Mouse (Mus musculus) ES-E14 (cell line): ENCODE measurements around the gene Tmem132b. TPM values are rescaled to one million over a fixed set of nuclear protein-coding genes. Genes with fewer than 3 reads are reported as not detected.

Experiments used
- DNase-seq: peaks from one replicate; pipeline ENCODE4 v3.0.0-alpha.2; 2013; ENCODE audit warnings: low read depth, low spot score
- H3K27ac ChIP-seq: 2 replicates; pipeline ENCODE4 v1.5.1; 2012; ENCODE audit warnings: low read depth, mild to moderate bottlenecking, low read length, moderate library complexity, mixed read lengths; ENCODE audit not compliant: poor library complexity, insufficient read depth, severe bottlenecking
- H3K36me3 ChIP-seq: 2 replicates; pipeline ENCODE4 v1.6.1; 2012; ENCODE audit warnings: mild to moderate bottlenecking, low read length, moderate library complexity, mixed read lengths; ENCODE audit not compliant: control insufficient read depth, poor library complexity, insufficient read depth, severe bottlenecking
- H3K4me1 ChIP-seq, 2 experiments: fragments of 150-350 bp in 1 of 2; sonication (generic) in 1 of 2; 2 replicates each; pipeline ENCODE4 v1.6.1; 2012; ENCODE audit warnings: low read length in 2 of 2, mild to moderate bottlenecking in 1 of 2, mixed read lengths in 1 of 2; ENCODE audit not compliant: control insufficient read depth in 2 of 2, insufficient read depth in 2 of 2, poor library complexity in 1 of 2
- H3K4me3 ChIP-seq, 2 experiments: fragments of 150-350 bp in 1 of 2; sonication (generic) in 1 of 2; 2 replicates each; pipeline ENCODE4 v1.5.1; 2012; ENCODE audit warnings: low read length in 2 of 2, low read depth in 1 of 2, mild to moderate bottlenecking in 1 of 2, mixed read lengths in 1 of 2; ENCODE audit not compliant: insufficient read depth in 1 of 2, poor library complexity in 1 of 2, severe bottlenecking in 1 of 2
- H3K9ac ChIP-seq: 2 replicates; pipeline ENCODE4 v1.6.1; 2012; ENCODE audit warnings: low read depth, mild to moderate bottlenecking, low read length, mixed read lengths; ENCODE audit not compliant: poor library complexity, insufficient read depth, severe bottlenecking
- H3K9me3 ChIP-seq: fragments of 150-350 bp; sonication (generic); 2 replicates; pipeline ENCODE4 v1.6.1; 2012; ENCODE audit warnings: low read depth, mild to moderate bottlenecking, low read length; ENCODE audit not compliant: control insufficient read depth, insufficient read depth
- CHD2 ChIP-seq: IDR thresholded peaks from 2 replicates; pipeline ENCODE4 v1.6.1; 2014; ENCODE audit warnings: mild to moderate bottlenecking, low read depth, low read length, inconsistent platforms
- HCFC1 ChIP-seq: IDR thresholded peaks from 2 replicates; pipeline ENCODE4 v1.6.1; 2012; ENCODE audit warnings: low read length, inconsistent platforms, borderline replicate concordance; ENCODE audit not compliant: insufficient read depth
- MAFK ChIP-seq: IDR thresholded peaks from 2 replicates; pipeline ENCODE4 v1.6.1; 2014; ENCODE audit warnings: mild to moderate bottlenecking, low read depth, low read length, inconsistent platforms; ENCODE audit not compliant: insufficient read depth
- ZC3H11A ChIP-seq: IDR thresholded peaks from 2 replicates; pipeline ENCODE4 v1.6.1; 2012; ENCODE audit warnings: low read depth, mild to moderate bottlenecking, inconsistent platforms, low read length, borderline replicate concordance
- ZNF384 ChIP-seq: IDR thresholded peaks from 2 replicates; pipeline ENCODE4 v1.6.1; 2012; ENCODE audit warnings: low read depth, low read length, inconsistent platforms
- in situ Hi-C, 2 experiments: fragments of 600-800 bp; cut with MboI; formaldehyde crosslinking; loops; one replicate each; pipeline ENCODE4 v1.15.1; 2025; ENCODE audit warnings: low sequenced_read_pairs in 2 of 2, inconsistent platforms in 1 of 2; ENCODE audit not compliant: unreplicated experiment in 2 of 2
- total RNA-seq: library from RNA; depleted of rRNA; stranded (reverse); fragments of 300-350 nt; gene quantifications from 2 replicates; pipeline ENCODE4 v1.2.3, GENCODE M21; 2012

The Tmem132b gene
- total RNA-seq, 1 experiment = 0.13 TPM

DNA sequence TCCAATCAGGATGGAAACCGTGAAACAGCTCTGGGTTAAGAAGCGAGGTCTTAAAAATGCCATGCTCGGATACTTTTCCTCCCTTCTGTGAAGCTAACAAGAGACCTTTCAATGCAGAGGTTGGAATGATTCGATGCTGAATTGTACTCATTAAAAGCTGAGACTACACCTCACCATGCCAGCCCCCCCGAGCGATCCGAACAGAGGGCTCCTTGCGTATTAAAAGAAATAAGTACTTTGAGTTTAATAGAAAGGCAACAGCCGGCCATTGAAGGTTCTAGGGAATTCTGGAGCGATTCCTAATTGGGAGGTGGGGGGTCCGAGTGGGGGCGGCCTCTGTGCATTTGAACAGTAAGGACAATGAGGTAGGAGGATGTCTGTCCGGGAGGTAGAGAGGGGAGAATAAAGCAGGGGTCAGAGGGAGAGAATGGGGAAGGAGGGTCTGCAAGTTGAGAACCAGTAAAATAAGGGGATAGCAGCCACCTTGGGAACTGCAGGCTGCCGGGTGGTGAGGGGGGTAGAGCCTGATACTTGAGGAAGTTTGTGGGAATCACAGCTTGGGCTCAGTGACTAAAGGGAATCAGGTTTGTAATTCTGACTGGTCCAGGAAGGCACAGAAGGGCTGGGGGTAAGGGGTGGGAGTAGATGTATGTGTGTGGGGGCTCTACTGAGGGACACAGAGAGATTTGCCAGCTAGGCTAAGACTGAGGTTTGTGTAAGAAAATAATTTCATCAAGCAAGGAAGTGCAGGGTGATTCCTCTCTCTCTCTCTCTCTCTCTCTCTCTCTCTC is 127.6 kb downstream of the Tmem132b start:
- Histone ChIP-seq H3K27ac (no peak overlapping the region), H3K36me3 (no peaks in the 10 kb centered on the region), H3K9ac (no peak overlapping the region), H3K4me3 (no peak overlapping the region), H3K9me3 (no peaks in the 10 kb centered on the region), H3K4me1 (0 out of 4 replicates have a peak, but pooled peaks cover 0 to 2% of the 10 kb centered on the region in 2 experiments)
- in situ Hi-C loops = loop anchor here in 1 of 2 experiments (25.0 kb wide), 1 partner anchor 103 kb away; no protein-coding TSS in a partner anchor
- TF ChIP-seq ZNF384 = no peak
- TF ChIP-seq CHD2 = no peak
- TF ChIP-seq HCFC1 = no peak
- no peak for TF ChIP-seq MAFK
- TF ChIP-seq ZC3H11A = no peak
- DNase-seq = no peak

DNA sequence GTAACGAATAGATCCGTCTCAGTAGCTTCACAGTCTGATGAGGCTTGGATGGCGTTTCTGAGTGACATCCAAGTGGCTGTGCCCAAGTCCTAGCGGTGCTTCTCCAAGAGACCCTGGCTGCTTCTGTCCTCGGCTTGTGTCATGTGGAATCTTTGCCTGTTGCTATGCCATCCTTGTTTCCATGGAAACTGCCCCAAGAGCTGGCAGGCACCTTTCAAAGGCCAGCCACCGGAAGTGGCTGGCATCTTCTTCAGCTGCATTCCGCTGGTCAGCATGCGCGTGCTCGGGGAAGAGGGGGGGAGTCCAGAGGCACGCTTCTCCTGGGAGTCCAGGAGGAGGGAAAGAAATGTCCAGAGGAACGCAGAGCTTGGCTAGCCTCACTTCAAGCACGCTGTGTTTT is 144.0 kb downstream of the Tmem132b start:
- in situ Hi-C loops = no loop called here
- H3K9ac ChIP-seq = no peak overlapping the region
- no peaks in the 10 kb centered on the region for H3K4me1 ChIP-seq
- H3K36me3 ChIP-seq = no peaks in the 10 kb centered on the region
- no peak for DNase-seq
- H3K27ac ChIP-seq = no peak overlapping the region
- TF ChIP-seq ZC3H11A (no peak), ZNF384 (no peak), CHD2 (no peak), HCFC1 (no peak), MAFK (no peak)
- no peak overlapping the region for H3K4me3 ChIP-seq
- no peaks in the 10 kb centered on the region for H3K9me3 ChIP-seq

DNA sequence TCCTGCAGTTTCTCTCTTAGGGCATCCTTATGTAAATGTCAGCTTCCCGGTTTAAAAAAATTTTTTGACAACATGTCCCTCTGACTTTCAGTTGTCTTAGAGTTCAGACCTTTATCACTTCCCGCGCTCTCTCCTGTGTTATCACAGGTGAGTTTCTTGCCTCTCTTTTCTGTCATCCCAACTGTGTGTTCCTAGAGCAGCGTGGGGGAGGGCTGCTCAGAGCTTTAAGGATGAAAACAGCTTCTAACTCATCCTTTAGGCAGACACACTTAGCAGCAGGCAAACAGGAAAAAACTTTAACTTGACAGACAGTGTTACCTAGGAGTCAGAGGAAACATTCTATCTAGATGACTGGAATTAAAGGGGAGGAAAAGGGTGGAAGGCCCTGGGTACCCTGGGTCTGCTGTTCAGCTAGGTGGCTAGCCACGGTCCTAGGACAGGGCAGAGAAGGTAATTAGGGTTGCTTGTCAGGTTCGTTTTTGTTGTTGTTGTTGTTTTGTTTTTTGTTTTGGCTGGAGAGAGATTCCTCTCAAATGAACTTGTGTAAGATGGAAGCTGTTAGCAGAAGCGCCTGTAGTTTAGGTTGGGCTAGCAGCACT is 144.6 kb downstream of the Tmem132b start:
- no peaks in the 10 kb centered on the region for H3K9me3 ChIP-seq
- TF ChIP-seq ZC3H11A = no peak
- no peak for TF ChIP-seq CHD2
- TF ChIP-seq HCFC1 = no peak
- no peak for TF ChIP-seq ZNF384
- TF ChIP-seq MAFK = no peak
- H3K4me1 ChIP-seq = no peaks in the 10 kb centered on the region
- no peak overlapping the region for H3K4me3 ChIP-seq
- no peak overlapping the region for H3K9ac ChIP-seq
- in situ Hi-C loops = no loop called here
- no peak for DNase-seq
- no peaks in the 10 kb centered on the region for H3K36me3 ChIP-seq
- H3K27ac ChIP-seq = no peak overlapping the region

DNA sequence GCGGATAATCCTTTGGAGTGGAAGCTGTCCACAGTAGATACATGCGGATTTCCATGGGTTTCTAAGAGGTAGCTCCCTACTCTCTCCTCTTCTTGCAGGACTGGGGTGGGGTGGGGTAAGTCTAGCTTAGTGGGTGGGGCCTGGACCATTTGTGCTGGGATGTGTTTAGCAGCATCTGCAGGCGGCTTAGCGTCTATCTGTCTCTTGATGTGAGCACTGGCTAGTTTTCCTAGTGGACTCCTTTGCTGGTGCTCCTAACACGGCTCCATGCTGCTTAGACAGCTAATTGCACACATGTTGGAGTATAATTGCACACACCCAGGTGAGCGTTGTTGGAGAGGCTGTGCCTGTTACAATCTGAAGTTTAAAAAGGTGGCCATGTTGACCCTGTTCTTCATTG is 149.3 kb downstream of the Tmem132b start:
- Histone ChIP-seq H3K9ac (no peak overlapping the region), H3K36me3 (no peaks in the 10 kb centered on the region), H3K4me1 (no peaks in the 10 kb centered on the region), H3K4me3 (no peak overlapping the region), H3K27ac (no peak overlapping the region), H3K9me3 (no peaks in the 10 kb centered on the region)
- DNase-seq = no peak
- in situ Hi-C loops = no loop called here
- TF ChIP-seq HCFC1 (no peak), MAFK (no peak), CHD2 (no peak), ZNF384 (no peak)
